Mouse (Mus musculus): ENCODE measurements around the gene Slc25a18.

- TF ChIP-seq CTCF (IDR thresholded peaks at IDR 0.05; ENCODE audit: control insufficient read depth, insufficient read depth, low read length) (no peak), POLR2A (IDR thresholded peaks at IDR 0.05; ENCODE audit: borderline replicate concordance, control insufficient read depth, low read depth, low read length) (no peak)
These were observed 48.3 kb downstream of the Slc25a18 start for GRCm38 (mm10) chr6:120821715-120822114.

Measured in bone marrow, adult 2 months (tissue).